In genomic region chr2:118963676-118964012, GRCm38 (mm10) we compare ENCODE assay signal across 21 mouse cellular contexts. TPM values are rescaled to one million over a fixed set of nuclear protein-coding genes. Genes with fewer than 3 reads are reported as not detected.
DNase-seq lines count a peak whose midpoint lies in the region; ATAC-seq lines count a peak whose summit lies in the region.
"Had no signal": no experiment of that assay in that cellular context is flagged by ENCODE, and none has a peak within 500 bp of the region (broad histone marks: within the 10 kb centered on the region; RNA-seq: fewer than 3 reads in every experiment).

No protein-coding gene starts in this region.

- H3K9ac ChIP-seq in kidney, embryonic 15.5 days = no peak overlapping the region
- peak overlapping the region; percentile 35; the same call in 1 of the 2 replicates for H3K9ac ChIP-seq in liver, embryonic 13.5 days
- H3K9ac ChIP-seq: embryonic facial prominence, embryonic 15.5 days; limb, embryonic 12.5 days; lung, embryonic 14.5 days had no signal

- H3K36me3 ChIP-seq in heart, embryonic 10.5 days = no peaks in the 10 kb centered on the region
- no peaks in the 10 kb centered on the region for H3K36me3 ChIP-seq in kidney, embryonic 15.5 days
- H3K36me3 ChIP-seq in liver, embryonic 13.5 days = no peaks in the 10 kb centered on the region
- H3K36me3 ChIP-seq: embryonic facial prominence, embryonic 15.5 days; limb, embryonic 12.5 days had no signal

- ATAC-seq in kidney, embryonic 15.5 days (replicated peaks; ENCODE audit: low FRiP score) = 0 out of 2 replicates have a peak, but pooled peaks have one; percentile 49
- peak; percentile 86 for ATAC-seq in liver, embryonic 13.5 days (ENCODE audit: low read depth)
- ATAC-seq: CD4-positive, CD25-positive, alpha-beta regulatory T cell, adult 4 months had no signal

- WGBS in heart, embryonic 10.5 days = 35% methylated on average over 7 of the region's 7 CpGs
- WGBS in kidney, embryonic 15.5 days = 70% methylated on average over 7 of the region's 7 CpGs
- WGBS in liver, embryonic 13.5 days (ENCODE audit: insufficient replicate concordance) = 34% methylated on average over 7 of the region's 7 CpGs

- H3K9me3 ChIP-seq in heart, embryonic 10.5 days = no peaks in the 10 kb centered on the region
- H3K9me3 ChIP-seq in kidney, embryonic 15.5 days (replicated peaks) = no peaks in the 10 kb centered on the region
- H3K9me3 ChIP-seq in liver, embryonic 13.5 days (replicated peaks) = no peaks in the 10 kb centered on the region
- H3K9me3 ChIP-seq: embryonic facial prominence, embryonic 15.5 days; limb, embryonic 12.5 days had no signal

- DNase-seq in heart, embryonic 10.5 days (ENCODE audit: low spot score) = no peak
- no peak for DNase-seq in heart, adult 11 months
- DNase-seq in kidney, postnatal 14 days = no peak
- DNase-seq in liver, embryonic 13.5 days = no peak
- no peak for DNase-seq in thymus, postnatal 4 days
- DNase-seq in thymus, postnatal 36 days = no peak
- DNase-seq in spleen, adult 12 weeks (ENCODE audit: low spot score) = no peak
- DNase-seq: adrenal gland, postnatal 25 days; cerebellum, adult 18-20 months; cerebellum, postnatal 36 days; gastrocnemius, postnatal 25 days; heart, postnatal 14 days; lung, embryonic 14.5 days; lung, postnatal 36 days; right cerebral cortex, postnatal 4 days; thymus, postnatal 14 days had no signal

- no peaks in the 10 kb centered on the region for H3K27me3 ChIP-seq in heart, embryonic 10.5 days (ENCODE audit: insufficient read depth, poor library complexity, severe bottlenecking)
- no peaks in the 10 kb centered on the region for H3K27me3 ChIP-seq in kidney, embryonic 15.5 days
- H3K27me3 ChIP-seq in liver, embryonic 13.5 days = no peaks in the 10 kb centered on the region
- H3K27me3 ChIP-seq: embryonic facial prominence, embryonic 15.5 days; limb, embryonic 12.5 days had no signal

- H3K27ac ChIP-seq in heart, embryonic 10.5 days = no peak overlapping the region
- H3K27ac ChIP-seq in kidney, embryonic 15.5 days = no peak overlapping the region
- H3K27ac ChIP-seq in liver, embryonic 13.5 days = peak overlapping the region; percentile 86
- H3K27ac ChIP-seq: embryonic facial prominence, embryonic 15.5 days; limb, embryonic 12.5 days had no signal

- H3K4me3 ChIP-seq in heart, embryonic 10.5 days = peak overlapping the region; percentile 3; the same call in 1 of the 2 replicates
- no peak overlapping the region for H3K4me3 ChIP-seq in kidney, embryonic 15.5 days (replicated peaks)
- H3K4me3 ChIP-seq in liver, embryonic 13.5 days (replicated peaks) = no peak overlapping the region
- H3K4me3 ChIP-seq: embryonic facial prominence, embryonic 15.5 days; limb, embryonic 12.5 days had no signal

- no peak overlapping the region for H3K4me2 ChIP-seq in kidney, embryonic 15.5 days
- peak overlapping the region; percentile 29 for H3K4me2 ChIP-seq in liver, embryonic 13.5 days
- H3K4me2 ChIP-seq: embryonic facial prominence, embryonic 15.5 days; limb, embryonic 12.5 days; lung, embryonic 14.5 days; midbrain, embryonic 11.5 days had no signal

- peaks cover 14% of the 10 kb centered on the region for H3K4me1 ChIP-seq in heart, embryonic 10.5 days
- H3K4me1 ChIP-seq in kidney, embryonic 15.5 days = no peaks in the 10 kb centered on the region
- peaks cover 51% of the 10 kb centered on the region for H3K4me1 ChIP-seq in liver, embryonic 13.5 days (replicated peaks)
- H3K4me1 ChIP-seq: embryonic facial prominence, embryonic 15.5 days; limb, embryonic 12.5 days had no signal

RNA-seq across cellular contexts. Expression of gene Chst14, which starts 37.3 kb away (rescaled TPM):
- polyA plus RNA-seq in heart, embryonic 10.5 days (2016; fragmentation: Nextera tagmentation; extraction: Ambion mirVana) = 18.8 and 20.1 TPM in 2 replicates
- polyA plus RNA-seq in kidney, embryonic 15.5 days (2015; fragmentation: Nextera tagmentation; extraction: Ambion mirVana) = 25.9 and 28.4 TPM in 2 replicates
- polyA plus RNA-seq in liver, embryonic 13.5 days (2015; fragmentation: Nextera tagmentation; extraction: Ambion mirVana) = 5.2 and 5.4 TPM in 2 replicates
